Mouse (Mus musculus) layer of hippocampus, postnatal 25 days (tissue): Measurements from ENCODE around the gene Cars. TPM values are rescaled to one million over a fixed set of nuclear protein-coding genes. Genes with fewer than 3 reads are reported as not detected.
A peak's percentile ranks its signal among the peaks of the same experiment; 100 is the strongest.
"Not testable (repeated sequence)": the region's sequence is repeated elsewhere in the genome, so short reads cannot be mapped to it uniquely, and the experiment has no call there.

Experiments
- DNase-seq, 2 experiments: peaks; one replicate each; pipeline ENCODE4 v3.0.0; 2022; ENCODE audit warnings: mixed read lengths in 2 of 2, low spot score in 1 of 2; ENCODE audit errors: extremely low spot score in 1 of 2
- total RNA-seq, 2 experiments: library from RNA; stranded (reverse); gene quantifications; 2 replicates each; pipeline ENCODE4 v1.2.3; 2021

The Cars gene
- total RNA-seq, 2 experiments from 2014 or later: 46.0 to 56.4 TPM

DNA sequence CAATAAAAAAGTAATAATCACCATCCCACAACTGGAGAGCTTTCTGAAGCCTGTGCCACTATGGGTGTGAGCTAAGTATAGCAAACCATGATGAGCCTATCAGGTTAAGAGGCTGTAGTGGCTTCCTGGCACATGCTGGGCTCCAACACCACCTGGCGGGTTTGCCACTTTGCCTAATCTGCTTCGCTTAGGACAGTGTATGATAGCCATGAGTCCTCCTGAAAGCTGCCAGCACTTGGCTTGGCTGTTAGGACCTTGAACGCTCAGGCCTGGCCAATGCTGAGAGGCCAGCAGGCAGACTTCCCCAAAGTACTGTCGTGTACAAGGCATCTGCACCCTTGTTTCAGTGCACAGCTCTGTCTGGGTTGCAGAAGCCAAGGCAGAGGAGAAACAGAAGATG lies 11.9 kb downstream of the Cars start:
- DNase-seq: no peak

GRCm38 (mm10) chr7:143587586-143587985 lies 12.3 kb downstream of the Cars start:
- no peak for DNase-seq

GRCm38 (mm10) chr7:143583956-143584355 lies 15.9 kb downstream of the Cars start:
- peak; percentile 18 to 73 for DNase-seq

GRCm38 (mm10) chr7:143583025-143583424 lies 16.9 kb downstream of the Cars start:
- DNase-seq: no peak

- DNase-seq: no peak
Observed at GRCm38 (mm10) chr7:143575751-143576150, 24.1 kb downstream of the Cars start.

DNA sequence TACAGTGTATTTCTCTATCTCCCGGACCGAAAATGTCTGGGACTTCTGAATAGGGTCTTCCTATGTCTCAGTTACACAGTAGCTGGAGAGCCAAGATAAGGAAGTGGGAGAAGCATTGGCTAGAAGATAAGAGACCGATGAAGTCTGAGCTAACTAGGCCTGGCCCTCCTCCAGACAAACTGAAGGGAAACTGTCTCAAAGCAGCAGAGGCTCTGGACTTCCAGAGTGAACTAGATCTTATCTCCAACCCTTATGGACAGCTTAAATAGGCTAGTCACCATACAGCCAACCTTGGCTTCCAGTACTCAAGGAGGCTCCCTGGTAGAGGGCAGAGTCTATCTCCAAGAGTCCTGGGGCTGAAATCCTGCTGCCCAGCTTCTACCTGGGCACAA lies 34.2 kb downstream of the Cars start:
- DNase-seq: no peak

- no peak for DNase-seq
Observed at GRCm38 (mm10) chr7:143565015-143565647, 34.8 kb downstream of the Cars start.

- DNase-seq: no peak
Observed at GRCm38 (mm10) chr7:143563787-143564186, 36.1 kb downstream of the Cars start.

- DNase-seq: no peak
Observed at GRCm38 (mm10) chr7:143557616-143558015, 42.3 kb downstream of the Cars start.

GRCm38 (mm10) chr7:143556964-143557610 lies 42.8 kb downstream of the Cars start:
- DNase-seq: peak in 1 of 2 experiments; percentile 27

DNA sequence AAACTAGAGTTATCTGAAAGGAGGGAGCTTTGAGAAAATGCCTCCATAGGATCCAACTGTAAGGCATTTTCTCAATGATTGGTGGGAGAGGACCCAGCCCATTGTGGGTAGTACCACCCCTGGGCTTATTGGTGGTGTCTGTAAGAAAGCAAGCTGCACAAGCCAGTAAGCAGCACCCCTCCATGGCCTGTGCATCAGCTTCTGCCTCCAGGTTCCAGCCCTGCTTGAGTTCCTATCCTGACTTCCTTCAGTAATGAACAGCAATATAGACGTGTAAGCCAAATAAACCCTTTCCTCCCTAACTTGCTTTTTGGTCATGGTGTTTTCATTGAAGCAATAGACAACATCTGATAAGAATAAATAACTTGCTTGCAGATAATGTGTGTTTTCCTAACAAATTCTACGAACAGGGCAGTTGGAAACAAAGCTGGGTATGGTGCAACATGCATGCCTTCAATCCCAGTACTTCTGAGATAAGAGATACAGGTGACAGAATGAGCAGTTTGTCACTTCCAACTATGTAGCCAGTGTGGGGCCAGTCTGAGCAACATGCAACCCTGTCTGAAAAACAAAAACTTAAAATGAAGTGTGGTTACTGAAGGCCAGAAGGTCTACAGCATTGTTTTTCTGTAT lies 50.2 kb downstream of the Cars start:
- no peak for DNase-seq

DNA sequence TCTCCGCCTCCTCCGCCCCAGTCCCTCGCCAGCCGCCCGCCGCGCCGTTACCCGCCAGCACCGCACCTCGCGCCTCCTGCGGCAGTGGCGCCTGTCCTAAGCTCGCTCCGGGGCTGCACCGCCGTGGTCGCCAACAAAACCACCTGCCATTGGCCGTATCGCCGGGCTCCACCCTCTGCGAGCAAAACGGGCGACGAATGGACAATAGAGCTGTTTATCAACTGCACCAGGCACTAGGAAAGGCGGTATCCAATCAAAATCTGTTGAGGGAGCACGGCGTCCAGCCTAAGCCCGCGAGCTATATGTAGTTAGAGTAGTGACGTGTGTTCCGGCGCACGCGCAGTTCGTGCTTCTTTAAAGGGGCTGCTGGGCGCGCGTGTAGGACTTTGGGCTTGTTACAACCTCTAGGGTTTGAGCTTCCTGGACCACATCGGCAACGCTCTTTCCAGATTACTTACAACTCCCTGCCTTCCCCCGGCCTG lies 50.9 kb downstream of the Cars start, which contains the start of gene Nap1l4:
TSS of gene Nap1l4 (minus strand) at position 131 of the 482 bp plus-strand sequence.
- peak; percentile 97 to 99 for DNase-seq

DNA sequence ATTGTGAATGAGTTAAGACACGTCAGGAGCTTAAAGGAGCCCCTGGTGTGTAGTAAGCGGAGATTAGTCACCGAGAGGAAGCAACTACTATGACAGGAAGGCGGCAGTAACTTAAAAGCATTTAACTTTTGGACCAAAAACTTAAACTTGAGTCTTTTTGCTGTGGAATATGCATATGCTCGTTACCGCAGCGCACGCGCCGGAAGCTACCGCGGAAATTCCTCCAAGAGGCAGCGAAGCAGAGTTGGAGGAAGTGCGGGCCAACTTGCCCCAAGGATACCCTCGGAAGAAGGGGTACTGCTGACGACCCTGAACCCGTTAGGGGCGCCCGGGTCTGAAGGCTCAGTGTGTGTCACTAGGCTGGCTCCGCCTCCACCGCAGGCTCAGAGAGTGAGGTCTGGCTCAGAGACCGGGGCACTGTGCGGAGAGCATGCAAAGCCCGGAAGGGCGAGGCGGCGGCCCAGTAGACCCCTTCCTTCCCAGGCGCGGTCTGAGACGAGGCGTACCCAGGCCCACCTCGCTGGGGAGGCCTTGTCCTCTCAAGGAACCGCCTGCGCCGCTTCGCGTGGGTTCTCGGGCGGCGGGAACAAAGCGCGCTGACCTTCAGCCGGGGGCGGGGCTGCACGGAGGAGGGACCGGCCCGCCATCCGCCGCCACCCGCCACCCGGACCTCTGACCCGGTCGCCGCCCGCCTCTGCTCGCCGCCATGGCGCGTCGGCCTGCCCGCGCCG lies 51.5 kb downstream of the Cars start:
- no peak for DNase-seq

GRCm38 (mm10) chr7:143546554-143546953 lies 53.3 kb downstream of the Cars start:
- no peak for DNase-seq

DNA sequence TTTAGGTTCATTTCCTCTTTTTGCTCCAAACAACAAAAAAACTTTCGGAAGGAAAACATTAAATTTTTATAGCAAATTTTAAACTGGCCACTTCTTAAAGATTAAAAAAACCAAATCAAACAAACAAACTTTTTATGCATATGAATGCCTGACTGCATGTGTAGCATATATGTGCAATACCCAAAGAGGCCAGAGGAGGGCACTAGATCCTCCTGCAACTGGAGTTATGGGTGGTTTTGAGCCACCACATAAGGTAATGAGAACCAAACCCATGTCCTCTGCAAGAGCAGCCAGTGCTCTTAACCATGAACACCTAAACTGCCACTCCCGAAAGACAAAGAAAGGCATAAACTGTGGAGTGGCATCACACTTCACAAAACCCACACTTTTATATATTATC lies 55.5 kb downstream of the Cars start:
- peak in 1 of 2 experiments; percentile 37 for DNase-seq

- DNase-seq: no peak
Observed at GRCm38 (mm10) chr7:143538671-143539070, 61.2 kb downstream of the Cars start.

DNA sequence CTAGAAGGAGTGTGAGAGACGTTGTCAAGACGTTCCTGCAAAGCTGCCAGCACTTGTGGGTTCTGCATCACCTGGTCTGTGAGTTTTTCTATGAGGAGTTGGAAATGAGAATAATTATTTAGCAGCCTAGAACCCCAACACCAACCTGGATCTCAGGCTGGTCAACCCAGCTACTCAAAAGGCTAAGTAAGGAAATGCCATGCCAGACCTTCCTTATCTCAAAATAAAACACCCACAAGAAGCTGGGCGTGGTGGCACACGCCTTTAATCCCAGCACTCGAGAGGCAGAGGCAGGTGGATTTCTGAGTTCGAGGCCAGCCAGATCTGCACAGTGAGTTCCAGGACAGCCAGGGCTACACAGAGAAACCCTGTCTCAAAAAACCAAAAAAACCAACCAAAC lies 61.7 kb downstream of the Cars start:
- DNase-seq: not testable (repeated sequence)

GRCm38 (mm10) chr7:143536251-143536650 lies 63.6 kb downstream of the Cars start:
- DNase-seq: no peak

DNA sequence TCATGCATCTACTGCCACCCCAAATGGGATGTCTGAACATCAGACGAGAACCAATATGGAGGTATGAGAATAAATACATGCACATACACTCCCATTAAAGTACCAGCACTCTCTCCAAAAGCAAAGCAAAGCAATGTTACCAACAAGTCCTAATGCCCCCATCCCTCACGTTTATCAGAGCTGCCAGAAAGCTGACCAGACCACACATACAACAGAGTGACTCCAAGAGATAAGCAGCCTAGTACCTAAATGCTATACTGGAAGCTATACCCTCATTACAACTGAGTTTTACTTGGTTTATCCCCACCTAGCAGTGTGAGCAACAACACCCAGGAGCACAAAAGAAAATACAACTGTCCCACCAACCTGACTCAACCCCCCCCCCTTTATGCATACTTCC lies 66.6 kb downstream of the Cars start:
- DNase-seq: no peak

GRCm38 (mm10) chr7:143532410-143532809 lies 67.5 kb downstream of the Cars start:
- DNase-seq: no peak

- DNase-seq: no peak
Observed at GRCm38 (mm10) chr7:143519333-143519732, 80.6 kb downstream of the Cars start.
